Mouse (Mus musculus): ENCODE results near the gene Sept14.

The Sept14 gene

GRCm38 (mm10) chr5:129669453-129670035 is 38.8 kb downstream of the Sept14 start:
- WGBS: under 1% methylated on average over 31 of the region's 31 CpGs

- WGBS: 46% methylated on average over 4 of the region's 4 CpGs
These were observed 40.5 kb downstream of the Sept14 start for GRCm38 (mm10) chr5:129667851-129668250.

GRCm38 (mm10) chr5:129666271-129666909 is 41.9 kb downstream of the Sept14 start:
- 67% methylated on average over 10 of the region's 10 CpGs for WGBS

- 86% methylated on average over 5 of the region's 5 CpGs for WGBS
These were observed 44.2 kb downstream of the Sept14 start for GRCm38 (mm10) chr5:129664090-129664489.

- 83% methylated on average over 15 of the region's 15 CpGs for WGBS
These were observed 50.4 kb downstream of the Sept14 start for GRCm38 (mm10) chr5:129657931-129658330.

- WGBS: 97% methylated on average over 10 of the region's 10 CpGs
These were observed 51.3 kb downstream of the Sept14 start for GRCm38 (mm10) chr5:129657016-129657415.

GRCm38 (mm10) chr5:129650858-129651257 is 57.5 kb downstream of the Sept14 start:
- WGBS: 89% methylated on average over 5 of the region's 5 CpGs
